Mouse (Mus musculus) layer of hippocampus, adult 9-10 months (tissue): ENCODE results near the gene Miga2.

Experiments used
- DNase-seq: peaks from one replicate; pipeline ENCODE4 v3.0.0; 2022; ENCODE audit warnings: low spot score

Gene Miga2

DNA sequence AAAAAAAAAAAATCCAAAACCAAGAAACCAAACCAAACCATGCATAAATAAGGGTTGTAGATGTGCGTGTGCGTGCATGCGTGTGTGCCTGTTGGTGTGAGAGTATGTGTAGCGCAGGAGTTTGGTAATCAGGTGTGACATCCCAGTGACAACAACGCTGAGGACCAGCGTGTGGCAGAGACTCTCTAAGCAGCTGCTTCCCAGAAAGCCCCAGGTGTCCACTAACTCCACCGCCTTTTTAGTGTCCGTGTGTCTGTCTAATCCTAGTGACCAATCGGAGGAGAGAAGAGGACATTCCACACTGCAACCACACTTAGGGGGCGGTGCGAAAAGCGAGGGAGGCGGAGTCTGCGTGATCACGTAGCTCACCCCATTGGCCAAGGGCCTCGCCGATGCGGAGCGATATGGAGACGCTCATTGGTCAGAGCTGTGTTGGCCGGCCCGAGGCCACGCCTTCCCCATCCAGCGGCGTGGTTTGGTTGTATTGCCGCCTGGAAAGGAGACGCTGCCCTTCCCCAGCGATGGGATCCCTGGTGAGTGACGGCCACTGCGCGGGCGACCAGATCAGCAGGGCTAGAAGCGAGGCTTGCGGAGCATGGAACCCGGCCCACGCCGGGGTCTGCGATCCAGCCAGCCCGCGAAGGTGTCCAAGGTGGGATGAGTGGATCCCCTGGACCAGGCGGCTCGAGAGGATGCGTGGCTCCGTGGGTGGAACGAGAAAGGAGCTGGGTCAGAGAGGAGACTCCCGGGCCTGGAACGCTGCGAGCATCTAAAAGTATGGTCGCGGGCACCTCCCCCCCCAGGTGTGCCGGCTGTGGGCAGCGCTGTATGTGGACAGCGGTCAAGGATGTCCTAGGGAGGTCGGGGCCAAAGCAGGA lies at the start of gene Miga2:
Gene Miga2, plus strand, starts transcription at position 461 of the 878 bp plus-strand sequence.
- DNase-seq = peak; percentile 99

- no peak for DNase-seq
These were observed 47.9 kb upstream of the Miga2 start for GRCm38 (mm10) chr2:30316136-30316535.

DNA sequence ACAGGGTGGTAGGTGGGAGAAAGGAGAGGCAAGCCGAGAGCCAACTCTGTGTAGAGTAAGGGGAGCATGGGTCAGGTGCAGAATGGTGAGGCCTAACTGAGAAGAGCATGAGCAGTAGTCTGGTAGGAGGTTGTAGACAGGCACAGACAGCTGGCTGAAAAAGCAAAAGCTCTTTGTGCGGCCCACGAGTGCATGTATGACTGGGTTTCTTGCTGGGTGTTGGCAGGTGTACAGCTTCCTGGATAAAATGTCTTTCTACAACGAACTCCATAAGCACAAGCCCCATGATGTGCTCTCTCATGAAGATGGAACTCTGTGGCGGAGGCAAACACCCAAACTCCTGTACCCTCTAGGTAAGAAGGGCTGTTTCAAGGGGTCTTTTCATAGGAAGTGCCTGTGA lies 47.1 kb upstream of the Miga2 start:
- DNase-seq = no peak

DNA sequence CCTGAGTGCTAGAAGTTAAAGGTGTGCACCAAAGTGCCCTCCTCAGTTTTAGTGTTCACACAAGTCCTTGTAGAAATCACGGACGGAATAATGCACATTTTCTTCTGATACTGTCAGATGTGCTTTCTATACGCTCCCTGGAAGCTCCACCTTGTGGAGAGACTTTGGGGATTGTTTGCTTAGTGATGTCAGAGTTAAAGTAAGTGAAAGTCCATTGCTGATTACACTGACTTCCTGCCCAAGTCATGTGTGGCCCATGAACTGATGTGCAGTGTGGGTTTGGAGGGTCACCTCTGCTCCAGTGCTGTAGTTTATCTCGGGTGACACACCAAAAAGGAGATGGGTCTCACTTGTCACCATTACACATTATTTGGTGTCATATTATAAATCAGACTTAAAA lies 44.8 kb upstream of the Miga2 start:
- DNase-seq = no peak

DNA sequence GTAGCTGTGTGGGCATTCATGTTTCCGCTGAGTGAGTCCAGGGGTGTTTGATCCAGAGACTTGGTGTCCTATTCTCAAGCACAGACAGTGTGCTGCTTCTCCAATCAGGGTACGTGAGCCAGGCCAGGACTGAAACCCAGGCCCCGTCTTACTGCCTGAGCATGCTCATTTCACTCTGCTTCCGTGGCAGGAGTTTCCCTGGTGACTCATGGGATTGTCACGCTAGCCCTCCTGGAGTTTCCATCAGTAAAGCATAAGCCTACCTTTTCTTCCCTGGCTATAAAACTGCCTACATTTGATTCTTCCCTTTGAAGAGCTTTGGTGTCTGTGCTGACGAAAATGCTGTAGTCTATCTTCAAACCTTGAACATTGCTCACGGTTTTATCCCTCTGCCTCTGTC lies 40.9 kb upstream of the Miga2 start:
- DNase-seq = no peak

GRCm38 (mm10) chr2:30325296-30325695 lies 38.7 kb upstream of the Miga2 start:
- no peak for DNase-seq

DNA sequence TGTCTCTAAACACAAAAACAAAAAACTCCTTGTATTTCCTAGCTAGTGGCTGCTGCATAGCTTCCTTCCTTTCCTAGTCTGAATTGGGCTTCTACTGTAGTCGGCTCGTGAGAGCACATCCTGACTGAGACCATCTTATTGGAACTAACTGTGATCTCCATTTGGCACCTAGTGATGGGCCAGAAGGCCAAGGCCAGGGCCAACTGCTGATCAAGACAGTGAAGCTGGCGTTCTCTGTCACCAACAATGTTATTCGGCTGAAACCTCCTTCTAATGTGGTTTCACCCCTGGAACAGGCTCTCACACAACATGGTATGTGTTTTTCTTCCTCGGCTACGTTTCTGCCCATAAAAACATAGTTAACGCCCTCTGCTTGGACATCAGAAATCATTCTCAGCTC lies 36.8 kb upstream of the Miga2 start:
- no peak for DNase-seq

GRCm38 (mm10) chr2:30328791-30329190 lies 35.2 kb upstream of the Miga2 start:
- DNase-seq = no peak

DNA sequence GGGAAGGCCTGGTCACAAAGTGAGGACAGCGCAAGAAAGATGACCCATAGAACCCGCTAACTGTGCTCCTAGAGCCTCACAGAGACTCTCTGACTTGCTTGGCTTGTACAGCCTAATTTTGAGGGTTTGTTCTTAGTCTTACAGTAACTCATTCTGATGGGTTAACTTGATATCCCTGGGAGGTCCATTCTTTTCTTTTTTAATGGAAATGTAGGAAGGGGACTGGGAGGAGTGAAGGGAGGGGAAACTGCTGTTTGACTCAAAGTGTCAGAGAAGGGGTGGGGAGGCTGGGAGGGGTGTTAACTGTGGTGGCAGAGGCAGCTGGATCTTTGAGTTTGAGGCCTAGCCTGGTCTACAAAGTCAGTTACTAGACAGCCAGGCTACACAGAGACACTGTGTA lies 28.7 kb upstream of the Miga2 start:
- no peak for DNase-seq

GRCm38 (mm10) chr2:30336174-30336915 lies 27.7 kb upstream of the Miga2 start:
- no peak for DNase-seq

DNA sequence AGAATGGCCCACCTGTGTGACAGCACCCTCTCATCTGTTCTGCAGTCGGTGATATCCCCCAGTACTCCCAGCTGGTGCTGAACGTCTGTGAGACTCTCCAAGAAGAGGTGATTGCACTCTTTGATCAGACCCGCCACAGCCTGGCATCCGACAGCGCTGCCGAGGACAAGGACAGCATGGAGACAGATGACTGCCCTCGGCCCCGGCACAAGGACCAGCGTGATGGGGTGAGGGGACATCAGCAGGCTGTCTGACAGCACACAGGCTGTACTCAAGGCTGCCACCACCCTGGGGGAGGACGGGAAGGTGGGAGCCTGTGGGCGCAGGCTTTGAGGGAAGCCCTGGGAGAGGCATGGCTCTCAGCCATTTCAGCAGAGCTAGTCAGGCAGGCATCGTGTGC lies 26.9 kb upstream of the Miga2 start:
- no peak for DNase-seq

DNA sequence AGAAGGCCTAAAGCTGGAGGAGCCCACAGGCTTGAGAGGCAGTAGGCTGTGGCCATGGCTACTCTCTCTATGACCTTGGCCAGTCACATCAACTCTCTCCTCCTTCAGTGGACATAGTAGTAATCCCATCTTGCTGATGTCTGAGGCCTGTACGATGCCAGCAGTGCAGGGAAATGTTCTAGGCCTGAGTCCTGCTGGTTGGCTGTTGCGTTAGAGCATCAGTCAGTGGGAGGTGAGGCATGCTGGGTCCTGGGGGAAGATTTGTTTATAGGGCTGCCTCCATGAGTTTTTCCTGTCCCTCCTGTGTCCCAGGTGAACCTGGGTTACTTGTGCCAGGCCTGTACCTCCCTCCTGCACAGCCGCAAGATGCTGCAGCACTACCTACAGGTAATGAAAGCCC lies 22.0 kb upstream of the Miga2 start:
- no peak for DNase-seq

GRCm38 (mm10) chr2:30342544-30342943 lies 21.5 kb upstream of the Miga2 start:
- DNase-seq = no peak

- no peak for DNase-seq
These were observed 20.4 kb upstream of the Miga2 start for GRCm38 (mm10) chr2:30343601-30344137.

GRCm38 (mm10) chr2:30345971-30346676 lies 17.9 kb upstream of the Miga2 start:
- DNase-seq = no peak

GRCm38 (mm10) chr2:30349196-30349595 lies 14.8 kb upstream of the Miga2 start:
- DNase-seq = no peak

DNA sequence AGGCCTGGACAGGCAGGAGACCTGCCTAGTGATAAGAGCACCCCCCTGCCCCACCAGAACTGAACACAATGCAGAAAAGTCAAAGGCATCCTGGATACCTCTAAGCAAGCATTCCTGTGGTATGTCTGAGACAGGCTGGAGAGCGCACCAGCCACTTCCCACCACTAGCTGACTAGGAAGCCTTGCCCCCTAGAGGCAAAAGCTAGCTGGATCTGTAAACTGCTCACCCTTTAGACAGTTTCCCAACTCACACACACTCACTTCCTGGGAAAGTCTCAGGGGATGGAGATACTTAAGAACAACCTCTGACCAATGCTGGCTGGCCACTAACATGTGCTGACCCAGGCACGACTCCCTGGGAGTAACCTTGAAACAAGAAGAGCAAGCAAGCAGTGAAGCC lies 12.9 kb upstream of the Miga2 start:
- DNase-seq = no peak

DNA sequence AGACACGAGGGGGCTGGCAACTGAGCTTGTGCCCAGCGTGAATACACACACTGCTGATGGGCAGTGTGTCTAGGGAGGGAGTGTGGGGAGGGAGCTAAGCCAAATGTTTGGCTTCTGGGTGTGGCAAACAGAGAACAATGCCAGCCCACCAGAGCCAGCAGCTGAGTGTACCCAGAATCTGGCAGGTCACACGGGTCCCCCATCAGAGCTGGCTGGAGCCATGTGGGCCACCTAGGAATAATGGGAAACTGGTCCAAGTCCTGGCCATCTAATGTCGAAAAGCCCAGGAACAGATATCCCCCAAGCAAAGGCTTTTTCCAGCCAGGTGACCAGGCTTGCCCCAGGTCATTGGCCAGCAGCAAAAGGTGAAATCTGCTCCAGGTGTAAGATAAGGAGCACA lies 8.2 kb upstream of the Miga2 start:
- no peak for DNase-seq

DNA sequence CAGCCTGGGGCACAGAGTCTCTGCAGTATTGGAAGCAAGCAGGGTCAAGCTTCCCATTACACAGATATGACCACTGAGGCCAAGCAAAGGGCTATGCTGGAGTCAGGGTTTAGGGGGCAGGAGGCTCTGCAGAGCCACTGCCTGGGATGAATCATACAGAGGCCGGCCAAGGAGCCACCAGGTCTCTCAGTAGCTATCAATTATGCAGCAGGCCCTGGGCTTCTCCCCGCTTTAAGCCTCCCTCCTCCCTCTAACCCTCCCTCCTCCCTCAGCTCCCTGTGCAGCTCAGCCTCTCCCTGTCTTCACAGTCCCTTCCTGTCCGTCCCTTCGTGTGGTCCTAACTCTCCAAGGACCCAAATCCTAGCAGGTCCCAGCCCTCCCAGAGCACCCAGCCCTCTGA lies 7.8 kb upstream of the Miga2 start:
- no peak for DNase-seq

GRCm38 (mm10) chr2:30356906-30357305 lies 7.1 kb upstream of the Miga2 start:
- no peak for DNase-seq

GRCm38 (mm10) chr2:30357552-30358510 lies 6.2 kb upstream of the Miga2 start:
- no peak for DNase-seq
